In the genomic region with DNA sequence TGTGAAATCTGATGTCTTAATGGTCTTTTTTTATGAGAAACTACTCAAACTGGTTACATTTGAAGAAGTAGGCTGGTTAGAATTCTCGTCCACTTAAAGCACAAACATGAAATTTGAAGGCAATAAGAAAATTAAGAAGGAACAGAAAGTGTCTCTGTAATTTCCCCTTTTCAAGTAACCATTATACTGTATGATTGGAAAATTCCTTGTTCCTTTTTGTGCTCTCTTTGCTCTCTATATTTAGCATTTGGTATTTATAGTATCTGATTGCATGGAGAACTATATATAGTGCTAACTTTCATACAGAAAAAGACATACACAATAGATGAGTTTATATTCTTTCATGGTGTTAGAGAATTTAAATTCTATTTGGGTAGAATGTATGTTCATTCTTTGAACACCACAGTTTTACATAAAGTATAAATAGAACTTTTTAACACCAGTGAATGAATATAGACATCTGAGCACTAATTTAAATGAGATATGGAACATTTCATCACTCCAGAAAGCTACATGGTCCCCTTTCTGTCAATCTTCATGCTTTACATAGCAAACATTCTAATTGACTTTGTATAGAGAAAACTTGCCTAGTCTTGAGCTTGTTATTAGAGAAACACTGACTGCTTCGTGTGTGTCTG, we compare ENCODE assay signal across 31 mouse cellular contexts. TPM values are rescaled to one million over a fixed set of nuclear protein-coding genes. Genes with fewer than 3 reads are reported as not detected.
DNase-seq lines count a peak whose midpoint lies in the region; ATAC-seq and TF ChIP-seq lines count a peak whose summit lies in the region.
"Had no signal": no experiment of that assay in that cellular context is flagged by ENCODE, and none has a peak within 500 bp of the region (broad histone marks: within the 10 kb centered on the region; RNA-seq: fewer than 3 reads in every experiment).

No protein-coding gene starts in this region.

- no peaks in the 10 kb centered on the region for H3K79me2 ChIP-seq in CH12.LX (replicated peaks; ENCODE audit: control insufficient read depth, extremely low read depth, insufficient read depth, poor library complexity, severe bottlenecking)

- TF ChIP-seq CTCF in CH12.LX (conservative IDR thresholded peaks at IDR 0.05 in 1 of 2, IDR thresholded peaks at IDR 0.05 in 1 of 2; ENCODE audit: low read depth in 2 of 2, low read length in 2 of 2) = no peak

- TF ChIP-seq POLR2A in CH12.LX (IDR thresholded peaks at IDR 0.05; ENCODE audit: low read depth, low read length) = no peak

- in situ Hi-C loops in CH12.LX (cut with MboI; ENCODE audit: low pct_ligation_motif_present, low pct_unique_long_range_greater_than_20kb, low sequenced_read_pairs) = no loop called here

- no peak; the same call in 1 of the 2 replicates for TF ChIP-seq RAD21 in CH12.LX (IDR thresholded peaks at IDR 0.05; ENCODE audit: low read depth, low read length)

- peak; percentile 96 for TF ChIP-seq EP300 in CH12.LX (IDR thresholded peaks at IDR 0.05; ENCODE audit: low read length)

- DNase-seq in heart, adult 8-10 months (ENCODE audit: low spot score) = peak; percentile 15
- no peak for DNase-seq in heart, postnatal 25 days (ENCODE audit: low spot score)
- peak; percentile 56 for DNase-seq in CH12.LX (ENCODE audit: extremely low read depth)
- DNase-seq in spleen, adult 12 weeks (ENCODE audit: low spot score) = no peak
- DNase-seq in urinary bladder, adult 2 months (ENCODE audit: low spot score) = no peak
- DNase-seq in thymus, adult 18-20 months = no peak
- DNase-seq: adrenal gland, postnatal 10 days; cerebellum, adult 11 months; cerebellum, adult 9-10 months; heart, postnatal 10 days; kidney, adult 8-10 months; kidney, postnatal 4 days; lung, embryonic 14.5 days; lung, postnatal 14 days; thymus, postnatal 4 days had no signal

- no peak overlapping the region for H3K9ac ChIP-seq in CH12.LX (ENCODE audit: insufficient read depth, low read depth)
- H3K9ac ChIP-seq: embryonic facial prominence, embryonic 15.5 days; forebrain, embryonic 13.5 days; heart, embryonic 12.5 days; intestine, embryonic 15.5 days; limb, embryonic 15.5 days; liver, embryonic 15.5 days; lung, embryonic 14.5 days; midbrain, embryonic 12.5 days; neural tube, embryonic 13.5 days had no signal

- peak; percentile 84 for ATAC-seq in common myeloid progenitor, adult 5-6 weeks (replicated peaks; ENCODE audit: low read depth, poor library complexity, severe bottlenecking)
- peak; percentile 80; the same call in 1 of the 2 replicates for ATAC-seq in monocyte, adult 5-6 weeks (replicated peaks; ENCODE audit: insufficient number of reproducible peaks, low FRiP score, low TSS enrichment, poor library complexity, severe bottlenecking)
- ATAC-seq: forebrain, embryonic 13.5 days; hindbrain, postnatal 0 days; intestine, embryonic 15.5 days had no signal

- H3K4me1 ChIP-seq in CH12.LX (ENCODE audit: control insufficient read depth in 1 of 2, insufficient read depth in 2 of 2) = peaks cover 2 to 50% of the 10 kb centered on the region in 2 experiments; a peak in 3 of 4 replicates
- H3K4me1 ChIP-seq: embryonic facial prominence, embryonic 10.5 days; embryonic facial prominence, embryonic 15.5 days; forebrain, embryonic 13.5 days; heart, embryonic 12.5 days; intestine, embryonic 15.5 days; limb, embryonic 10.5 days; limb, embryonic 15.5 days; liver, embryonic 15.5 days; megakaryocyte, embryonic 14.5 days; midbrain, embryonic 12.5 days; neural tube, embryonic 13.5 days had no signal

- no peaks in the 10 kb centered on the region for H3K36me3 ChIP-seq in CH12.LX (replicated peaks in 1 of 2; ENCODE audit: control insufficient read depth in 1 of 2, insufficient read depth in 1 of 2, low read length in 1 of 2)
- H3K36me3 ChIP-seq: embryonic facial prominence, embryonic 10.5 days; embryonic facial prominence, embryonic 15.5 days; G1E; heart, embryonic 12.5 days; intestine, embryonic 15.5 days; limb, embryonic 10.5 days; limb, embryonic 15.5 days; liver, embryonic 15.5 days; midbrain, embryonic 12.5 days; neural tube, embryonic 13.5 days had no signal

- H3K9me3 ChIP-seq in CH12.LX (replicated peaks; ENCODE audit: low read length) = peaks cover 2% of the 10 kb centered on the region
- H3K9me3 ChIP-seq: embryonic facial prominence, embryonic 10.5 days; embryonic facial prominence, embryonic 15.5 days; forebrain, embryonic 13.5 days; G1E; heart, embryonic 12.5 days; intestine, embryonic 15.5 days; limb, embryonic 10.5 days; limb, embryonic 15.5 days; liver, embryonic 15.5 days; midbrain, embryonic 12.5 days; neural tube, embryonic 13.5 days had no signal

- peak overlapping the region; percentile 71 for H3K27ac ChIP-seq in CH12.LX (ENCODE audit: insufficient read depth, low read depth)
- H3K27ac ChIP-seq: embryonic facial prominence, embryonic 10.5 days; embryonic facial prominence, embryonic 15.5 days; forebrain, embryonic 13.5 days; hindbrain, postnatal 0 days; intestine, embryonic 15.5 days; kidney, postnatal 0 days; limb, embryonic 10.5 days; limb, embryonic 15.5 days; liver, embryonic 15.5 days; midbrain, embryonic 12.5 days; neural tube, embryonic 13.5 days had no signal

- no peaks in the 10 kb centered on the region for H3K27me3 ChIP-seq in CH12.LX (replicated peaks)
- H3K27me3 ChIP-seq: embryonic facial prominence, embryonic 15.5 days; forebrain, embryonic 13.5 days; heart, embryonic 12.5 days; intestine, embryonic 15.5 days; limb, embryonic 15.5 days; liver, embryonic 15.5 days; megakaryocyte, embryonic 14.5 days; midbrain, embryonic 12.5 days; neural tube, embryonic 13.5 days had no signal

- H3K4me3 ChIP-seq in CH12.LX (replicated peaks in 1 of 3; ENCODE audit: low read depth in 2 of 3, low read length in 2 of 3, poor library complexity in 1 of 3) = no peak overlapping the region
- H3K4me3 ChIP-seq: embryonic facial prominence, embryonic 10.5 days; embryonic facial prominence, embryonic 15.5 days; forebrain, embryonic 13.5 days; heart, embryonic 12.5 days; intestine, embryonic 15.5 days; limb, embryonic 10.5 days; limb, embryonic 15.5 days; liver, embryonic 15.5 days; megakaryocyte, embryonic 14.5 days; midbrain, embryonic 12.5 days; neural tube, embryonic 13.5 days had no signal

- dilution Hi-C loops in CH12.LX (cut with MboI; ENCODE audit: extremely low pct_ligation_motif_present, extremely low pct_unique_long_range_greater_than_20kb, low sequenced_read_pairs) = no loop called here

- peak overlapping the region; percentile 36; the same call in 1 of the 2 replicates for H3K4me2 ChIP-seq in CH12.LX (ENCODE audit: insufficient read depth, low read depth, poor library complexity, severe bottlenecking)
- H3K4me2 ChIP-seq: embryonic facial prominence, embryonic 15.5 days; forebrain, embryonic 13.5 days; heart, embryonic 12.5 days; intestine, embryonic 15.5 days; limb, embryonic 15.5 days; liver, embryonic 15.5 days; lung, embryonic 14.5 days; midbrain, embryonic 12.5 days; neural tube, embryonic 13.5 days had no signal

- intact Hi-C loops in heart, postnatal 25 days (cut with DNase I) = no loop called here

TF ChIP-seq in CH12.LX, 34 proteins besides CTCF, POLR2A, EP300 and RAD21:
- TF ChIP-seq NELFE (IDR thresholded peaks at IDR 0.05; ENCODE audit: low read depth, low read length) = no peak
- peak; percentile 64; the same call in 1 of the 2 replicates for TF ChIP-seq TCF12 (IDR thresholded peaks at IDR 0.05; ENCODE audit: low read depth, low read length)
- TF ChIP-seq MEF2A (IDR thresholded peaks at IDR 0.05; ENCODE audit: borderline replicate concordance, low read depth, low read length) = peak; percentile 100
- 0 out of 2 replicates have a peak, but pooled peaks have one; percentile 10 for TF ChIP-seq MYC (IDR thresholded peaks at IDR 0.05; ENCODE audit: low read depth, low read length)
- TF ChIP-seq RCOR1 (conservative IDR thresholded peaks at IDR 0.05; ENCODE audit: low read depth, low read length) = peak; percentile 72; the same call in 1 of the 2 replicates
- no peak; the same call in 1 of the 2 replicates for TF ChIP-seq CHD1 (IDR thresholded peaks at IDR 0.05; ENCODE audit: low read depth, low read length)
- peak; percentile 76; the same call in 1 of the 2 replicates for TF ChIP-seq ETS1 (conservative IDR thresholded peaks at IDR 0.05; ENCODE audit: low read depth, low read length)
- TF ChIP-seq IRF4 (IDR thresholded peaks at IDR 0.05; ENCODE audit: low read depth, low read length) = peak; percentile 92
- TF ChIP-seq SIN3A (IDR thresholded peaks at IDR 0.05; ENCODE audit: low read length) = peak; percentile 59; the same call in 1 of the 2 replicates
- TF ChIP-seq JUN (IDR thresholded peaks at IDR 0.05; ENCODE audit: insufficient read depth, low read depth, low read length) = peak; percentile 84
- peak; percentile 53; the same call in 1 of the 2 replicates for TF ChIP-seq BHLHE40 (IDR thresholded peaks at IDR 0.05; ENCODE audit: low read depth, low read length)
- no peak for TF ChIP-seq ZC3H11A (IDR thresholded peaks at IDR 0.05; ENCODE audit: low read depth, low read length)
- peak; percentile 72 for TF ChIP-seq JUND (conservative IDR thresholded peaks at IDR 0.05; ENCODE audit: low read depth, low read length)
- TF ChIP-seq ZNF384 (IDR thresholded peaks at IDR 0.05; ENCODE audit: low read depth, low read length) = peak; percentile 57; the same call in 1 of the 2 replicates

RNA-seq across cellular contexts. Expression of gene Bmt2, which starts 14.0 kb away (rescaled TPM):
- 10 to 100 TPM in 2 of 4 experiments, 1 to 10 TPM in 2; 8.8 to 10.7 (median 9.8) TPM for total RNA-seq in heart, adult 8-10 months (2022)
- total RNA-seq in heart, postnatal 25 days (2021) = 10 to 100 TPM; 11.3 to 12.1 TPM
- 13.6 and 17.6 TPM in 2 replicates for total RNA-seq in CH12.LX (2012; rRNA removed)
- total RNA-seq in CH12.LX (2014; rRNA removed) = 59.2 and 62.8 TPM in 2 replicates
- polyA plus RNA-seq in CH12.LX (2012; ENCODE audit: insufficient read length, low read depth) = 12.0 and 12.8 TPM in 2 replicates
- 7.3 and 10.6 TPM in 2 replicates for total RNA-seq in common myeloid progenitor, adult 5-6 weeks (2017)
- 20.1 to 33.6 TPM (median 23.4 TPM) in 3 replicates for total RNA-seq in monocyte, adult 5-6 weeks (2017)
- polyA plus RNA-seq in urinary bladder, adult 2 months (2012; rRNA removed) = 12.0 and 12.5 TPM in 2 replicates

Comparison
In these comparisons a context has a peak if more than half of its experiments do, and no peak if none do; other contexts are left out.
1. DNase-seq: peak in heart, adult 8-10 months (single experiment) and CH12.LX (single experiment); none in heart, postnatal 25 days (single experiment), spleen, adult 12 weeks (single experiment), urinary bladder, adult 2 months (single experiment) and thymus, adult 18-20 months (0 of 2).